Mouse (Mus musculus): Measurements from ENCODE around the gene Btbd3.

DNA sequence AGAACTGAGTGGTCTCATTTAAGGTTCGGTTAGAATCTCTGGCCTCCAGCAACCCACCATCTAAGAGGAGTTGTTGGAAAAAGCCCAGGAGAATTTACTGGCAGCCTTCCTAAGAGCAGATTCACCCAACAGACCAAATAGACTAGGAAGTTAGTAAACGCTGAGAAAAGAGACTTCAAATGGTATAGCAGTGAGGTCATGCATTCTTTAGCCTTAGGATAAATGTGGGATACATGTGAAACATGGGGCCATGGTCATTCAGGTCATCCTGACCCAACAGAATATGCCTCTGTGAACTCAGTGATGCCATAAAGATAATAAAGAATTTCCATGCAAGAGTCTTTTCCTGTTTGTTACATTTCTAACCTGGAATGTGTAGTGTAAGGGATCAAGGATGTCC, 8.4 kb upstream of the Btbd3 start:
- no peak for TF ChIP-seq POLR2A (IDR thresholded peaks at IDR 0.05; ENCODE audit: low read depth, low read length)
- no peak for TF ChIP-seq CTCF (IDR thresholded peaks at IDR 0.05; ENCODE audit: borderline replicate concordance, insufficient read depth, low read length)
